Mouse (Mus musculus) olfactory bulb, adult 2 months (tissue): ENCODE data around the gene Ccdc12.

Experiments used
- CTCF ChIP-seq: fragments of 200-500 bp; IDR thresholded peaks from 2 replicates; pipeline ENCODE4 v1.5.1; 2012; ENCODE audit warnings: low read depth, mild to moderate bottlenecking, low read length, moderate library complexity; ENCODE audit not compliant: insufficient read depth
- POLR2A ChIP-seq: fragments of 200-500 bp; IDR thresholded peaks from 2 replicates; pipeline ENCODE4 v1.6.1; 2012; ENCODE audit warnings: mild to moderate bottlenecking, low read depth, low read length, moderate library complexity; ENCODE audit not compliant: insufficient read depth

DNA sequence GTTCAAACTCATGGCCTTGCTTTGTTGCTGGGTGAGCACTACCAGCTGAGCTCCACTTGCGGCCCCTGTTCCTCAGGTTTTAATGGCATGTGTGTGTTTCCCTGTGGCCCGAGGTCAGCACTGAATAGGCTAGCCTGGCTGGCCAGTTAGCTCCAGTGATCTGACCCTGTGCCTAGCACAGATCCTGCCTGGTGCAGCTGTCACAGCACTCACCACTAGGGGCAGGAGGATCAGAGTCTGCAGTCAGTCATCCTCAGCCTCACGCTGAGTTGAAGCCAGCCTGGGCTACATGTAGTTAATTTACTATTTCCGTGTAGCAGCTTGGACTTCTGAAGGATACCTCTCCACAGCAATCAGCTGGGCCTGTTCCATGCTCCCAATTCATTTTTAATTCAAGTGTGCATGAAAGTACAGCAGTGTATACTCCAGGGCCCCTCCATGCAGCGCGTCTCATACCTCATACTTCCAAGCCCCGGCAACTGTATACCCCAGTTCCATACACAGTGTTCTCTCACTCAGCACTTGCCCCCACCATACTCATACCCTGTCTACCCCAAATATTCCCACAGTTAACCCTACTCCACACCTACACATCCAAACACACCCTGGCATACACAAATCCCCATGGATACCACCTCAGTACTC is 16.3 kb downstream of the Ccdc12 start:
- no peak for TF ChIP-seq POLR2A
- 0 out of 2 replicates have a peak, but pooled peaks have one; percentile 13 for TF ChIP-seq CTCF
